Mouse (Mus musculus) cerebellum, adult 9-10 months (tissue): ENCODE data around the gene Plpp3.

ENCODE experiments used
- DNase-seq: peaks from one replicate; pipeline ENCODE4 v3.0.0; 2022

The Plpp3 gene

DNA sequence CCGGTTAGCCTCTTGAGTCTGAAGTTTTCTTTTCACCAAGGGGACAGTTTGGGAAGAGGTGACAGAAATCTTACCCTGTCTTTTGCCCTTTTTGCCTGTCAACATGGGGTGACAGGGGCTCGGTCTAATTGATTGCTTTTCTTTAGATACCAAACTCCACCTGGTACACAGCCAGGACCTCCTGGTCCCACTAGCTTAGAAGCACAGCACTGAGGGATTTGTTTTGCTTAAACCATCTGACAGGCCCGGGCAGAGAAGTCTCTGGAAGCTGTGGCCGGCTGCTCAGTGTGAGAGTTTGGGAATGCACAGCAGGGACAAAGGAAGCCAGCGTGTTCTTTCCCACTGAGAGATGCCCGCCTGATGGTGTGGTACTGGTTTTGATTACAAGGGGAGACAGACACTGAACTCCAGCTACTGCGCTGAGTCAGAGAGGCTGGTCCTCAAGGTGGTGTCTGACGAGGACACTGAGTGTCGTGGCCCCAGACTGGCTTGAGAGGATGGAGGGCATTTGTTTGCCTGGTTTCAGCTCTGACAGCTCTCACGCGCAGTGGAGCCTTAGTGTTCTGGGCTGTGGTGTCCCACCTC, 64.2 kb downstream of the Plpp3 start:
- no peak for DNase-seq

DNA sequence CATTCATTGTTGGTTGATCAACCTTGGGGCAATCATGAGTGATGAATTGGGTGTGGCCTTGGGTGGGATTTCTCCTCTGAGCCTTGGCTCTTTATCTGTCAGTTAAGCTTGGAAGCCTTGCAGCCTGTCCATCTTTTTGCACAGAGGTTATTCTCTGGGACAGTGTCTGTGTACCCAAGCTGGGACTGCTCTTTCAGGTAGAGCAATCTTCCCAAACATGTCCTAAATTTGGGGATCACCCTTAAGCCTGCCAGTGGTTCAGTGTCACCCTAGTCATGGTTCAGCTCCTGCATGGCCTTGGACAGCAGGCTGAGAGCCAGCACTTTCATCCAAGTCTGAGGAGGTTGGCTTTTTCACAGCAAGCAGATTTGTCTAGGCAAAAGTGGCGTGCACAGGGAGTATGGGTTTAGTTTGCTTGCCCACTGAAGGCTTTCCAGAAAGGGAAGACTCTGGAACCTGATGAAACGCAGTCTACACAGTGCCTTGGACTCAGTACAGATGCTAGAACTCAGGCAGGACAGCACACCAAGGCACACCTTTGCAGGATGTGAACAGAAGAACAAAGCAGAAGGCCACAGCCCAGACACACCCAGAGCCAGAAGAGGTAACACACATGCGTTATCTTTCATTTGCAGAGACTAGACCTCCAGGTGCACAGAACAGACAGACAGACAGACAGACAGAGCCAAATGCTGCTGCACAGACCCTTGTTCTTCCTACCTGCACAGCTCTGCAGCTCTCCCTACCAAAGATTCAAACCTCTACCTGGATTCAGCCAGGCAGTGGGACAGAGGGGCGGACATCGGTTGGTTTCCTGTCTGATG, 66.2 kb downstream of the Plpp3 start:
- no peak for DNase-seq

DNA sequence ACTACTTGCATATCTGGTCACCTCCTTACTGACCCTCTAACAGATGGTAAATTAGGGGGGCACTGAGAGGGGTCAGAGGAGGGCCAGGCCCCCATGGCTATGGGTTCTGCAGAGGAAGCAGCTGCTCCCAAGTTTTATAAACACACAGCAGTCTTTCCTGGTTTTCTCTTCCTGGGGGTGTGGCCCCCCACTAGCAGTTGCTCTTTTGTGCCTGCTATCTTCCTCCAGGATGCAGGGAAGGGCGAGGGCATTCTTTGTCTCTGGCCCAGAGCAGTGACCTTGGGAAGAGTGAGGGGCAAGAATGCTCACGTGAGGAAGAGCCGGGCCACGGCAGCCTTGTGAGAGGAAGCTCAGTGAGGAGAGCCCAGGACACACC, 66.8 kb downstream of the Plpp3 start:
- no peak for DNase-seq

- no peak for DNase-seq
Measured at GRCm38 (mm10) chr4:105225512-105225911, 68.4 kb downstream of the Plpp3 start.

- DNase-seq: no peak
Measured at GRCm38 (mm10) chr4:105226351-105226750, 69.2 kb downstream of the Plpp3 start.

DNA sequence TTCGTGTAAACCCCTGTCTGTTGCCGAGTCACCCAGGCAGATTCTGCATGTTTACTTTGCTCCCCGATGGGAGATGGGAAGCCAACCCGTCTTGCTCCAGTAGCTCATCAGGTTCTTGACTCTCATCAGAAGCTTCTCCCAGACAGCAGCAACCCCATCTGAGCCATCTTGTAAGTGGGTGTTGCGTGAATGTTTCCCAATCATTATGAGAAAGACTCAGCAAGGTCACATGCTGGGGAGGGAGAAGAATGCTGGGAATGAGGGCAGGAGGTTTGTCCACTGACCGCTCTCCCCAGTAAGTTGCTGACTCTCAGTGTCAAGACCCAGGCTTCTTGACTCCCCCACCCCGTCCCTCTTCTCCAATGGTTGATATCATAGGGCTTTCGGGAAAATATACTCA, 73.0 kb downstream of the Plpp3 start:
- DNase-seq: no peak

DNA sequence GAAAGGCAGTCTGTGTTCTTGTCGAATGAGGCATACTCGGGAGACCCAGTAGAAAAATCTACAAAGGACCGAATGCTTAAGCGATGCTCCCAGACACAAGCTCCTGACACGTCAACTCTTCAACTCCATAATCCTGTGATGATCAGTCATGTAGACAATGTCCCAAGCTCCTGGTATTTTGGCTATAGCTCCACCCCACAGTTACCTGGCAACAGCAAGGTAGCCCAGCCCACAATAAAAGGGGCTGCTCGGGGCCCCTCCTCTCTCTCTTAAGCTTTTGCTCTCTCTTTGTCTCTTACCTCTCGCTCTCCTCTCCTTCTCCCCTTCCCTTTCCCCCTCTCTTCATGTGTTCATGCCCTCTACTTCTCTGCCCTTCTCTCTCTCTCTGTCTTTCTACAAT, 83.1 kb downstream of the Plpp3 start:
- no peak for DNase-seq

GRCm38 (mm10) chr4:105244931-105245330, 87.8 kb downstream of the Plpp3 start:
- no peak for DNase-seq

DNA sequence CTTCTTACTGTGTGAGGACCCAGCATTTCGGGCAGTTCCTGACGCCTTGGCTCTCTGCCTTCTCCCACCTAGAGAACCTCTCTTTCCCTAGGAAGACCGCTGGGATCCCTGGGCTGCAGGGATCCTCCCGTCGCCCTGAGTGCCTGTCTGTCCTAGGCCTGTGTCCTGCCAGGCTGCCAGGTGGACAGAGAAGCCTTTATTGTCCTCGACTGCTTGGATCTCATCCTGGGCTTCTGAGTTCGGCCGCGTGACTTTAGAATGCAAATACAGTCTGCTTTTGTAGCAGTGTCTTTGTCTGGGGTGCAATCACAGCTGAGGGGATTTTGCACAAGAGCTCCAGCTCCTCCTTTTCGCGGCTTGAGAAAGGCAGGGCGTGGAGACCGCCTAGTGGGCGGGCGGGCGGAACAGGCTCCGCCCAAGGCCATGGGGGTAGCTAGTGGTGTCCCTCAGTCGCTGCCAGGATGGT, 88.4 kb downstream of the Plpp3 start:
- peak; percentile 9 for DNase-seq

GRCm38 (mm10) chr4:105246331-105246730, 89.2 kb downstream of the Plpp3 start:
- no peak for DNase-seq

- DNase-seq: no peak
Measured at GRCm38 (mm10) chr4:105248161-105248560, 91.0 kb downstream of the Plpp3 start.

- DNase-seq: no peak
Measured at GRCm38 (mm10) chr4:105249283-105249682, 92.1 kb downstream of the Plpp3 start.

- no peak for DNase-seq
Measured at GRCm38 (mm10) chr4:105250946-105251345, 93.8 kb downstream of the Plpp3 start.

DNA sequence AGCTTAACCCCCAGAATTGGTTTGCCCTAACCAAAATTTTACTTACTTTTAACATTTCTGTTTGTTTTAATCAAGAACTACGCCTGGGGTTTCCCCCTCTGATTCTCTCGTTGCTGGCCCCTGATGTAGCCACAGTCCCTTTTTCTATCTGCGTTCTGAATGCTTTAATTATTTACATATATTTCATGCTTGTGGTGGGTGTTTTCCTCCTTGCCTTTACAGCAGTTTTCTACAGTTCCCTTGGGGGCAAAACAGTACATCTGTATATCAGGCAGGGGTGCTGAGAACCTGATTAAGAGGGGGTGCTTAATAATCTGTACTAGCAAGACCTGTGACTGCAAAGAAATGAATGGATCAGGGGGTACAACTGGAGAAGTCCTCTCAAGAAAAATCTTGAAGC, 94.9 kb downstream of the Plpp3 start:
- DNase-seq: no peak

GRCm38 (mm10) chr4:105252571-105253200, 95.5 kb downstream of the Plpp3 start:
- no peak for DNase-seq

GRCm38 (mm10) chr4:105253453-105254341, 96.5 kb downstream of the Plpp3 start:
- no peak for DNase-seq

DNA sequence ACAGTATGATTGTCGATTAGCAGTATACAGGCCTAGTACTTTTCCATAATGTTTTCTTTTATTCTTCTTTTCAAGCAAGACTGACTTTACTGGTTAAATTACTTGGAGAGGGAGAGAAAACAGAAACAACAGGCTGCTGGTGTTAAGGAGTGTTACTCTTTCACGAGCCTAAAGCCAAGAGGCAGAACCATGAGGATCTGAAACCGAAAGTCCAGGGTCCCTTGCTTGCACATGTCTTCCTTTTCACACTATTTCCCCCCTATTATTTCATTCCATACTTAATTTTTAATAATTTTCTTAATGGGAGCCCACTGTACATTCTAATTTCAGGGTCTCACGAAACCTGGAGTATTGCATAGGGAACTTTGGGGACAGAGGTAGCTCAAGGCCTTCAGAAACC, 97.2 kb downstream of the Plpp3 start:
- no peak for DNase-seq

DNA sequence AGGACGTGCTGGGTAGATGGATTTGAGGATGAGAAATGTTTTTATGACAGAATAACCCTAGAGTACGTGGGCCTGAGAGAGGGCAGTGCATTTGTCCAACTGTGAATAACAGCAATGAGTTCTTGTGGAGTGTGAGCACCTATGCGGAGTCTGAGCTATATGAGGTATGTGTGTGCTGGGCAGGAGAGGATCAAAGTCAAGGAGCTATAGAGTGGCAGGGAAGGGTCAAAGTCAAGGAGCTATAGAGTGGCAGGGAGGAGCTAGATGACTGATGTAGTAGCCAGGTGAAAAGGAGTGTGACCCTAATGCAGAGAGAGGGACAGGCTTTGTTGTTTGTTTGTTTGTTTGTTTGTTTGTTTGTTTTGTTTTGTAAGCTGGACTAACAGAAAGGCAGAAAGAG, 98.0 kb downstream of the Plpp3 start:
- DNase-seq: no peak

GRCm38 (mm10) chr4:105257667-105258560, 100.8 kb downstream of the Plpp3 start:
- no peak for DNase-seq

GRCm38 (mm10) chr4:105260385-105260784, 103.2 kb downstream of the Plpp3 start:
- DNase-seq: no peak

DNA sequence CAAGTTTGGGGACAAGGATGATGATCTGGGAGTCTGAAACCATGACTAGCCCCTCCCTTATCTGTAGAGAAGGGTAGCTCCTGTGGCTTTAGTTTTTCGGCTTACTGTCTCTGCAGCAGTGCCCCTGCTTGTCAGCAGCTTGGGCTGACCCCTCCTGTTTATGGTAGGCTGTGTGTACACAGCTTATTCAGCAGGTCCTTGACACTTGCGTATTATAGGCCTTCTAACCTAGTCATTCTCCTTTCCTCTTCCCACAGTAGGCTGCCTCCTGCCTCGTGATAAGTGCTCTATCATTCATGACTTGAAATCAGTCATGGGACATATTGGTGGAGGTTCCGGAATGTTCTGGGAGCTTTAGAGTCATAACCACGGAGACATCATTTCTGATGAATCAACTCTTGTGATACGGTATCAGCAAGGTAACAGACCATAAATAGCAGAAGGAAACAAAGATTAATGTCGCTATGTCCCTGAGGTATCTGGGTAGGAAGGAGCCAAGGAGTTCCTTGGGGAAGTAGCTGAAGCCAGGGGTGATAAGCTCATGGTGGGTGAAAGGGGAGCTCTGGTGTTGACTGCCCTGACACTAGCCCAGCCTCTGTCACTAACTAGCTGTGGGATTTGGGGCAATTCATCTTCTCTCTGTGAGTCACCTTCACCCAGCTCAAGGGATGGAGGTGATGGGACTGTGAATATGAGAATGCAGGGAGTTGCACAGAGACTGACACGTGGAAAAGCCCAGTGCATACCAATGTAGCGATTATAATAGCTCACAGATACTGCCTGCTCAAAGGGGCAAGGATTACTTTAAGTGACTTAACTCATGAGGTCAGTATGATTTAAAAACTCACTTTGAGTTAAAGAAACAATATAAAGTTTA, 104.0 kb downstream of the Plpp3 start:
- no peak for DNase-seq
